Mouse (Mus musculus) E14TG2a.4 (cell line): ENCODE measurements around the gene Podnl1.

Source experiments
- H3K27me3 ChIP-seq: 2 replicates; pipeline ENCODE4 v1.6.1; 2014; ENCODE audit warnings: low read length, control low read depth; ENCODE audit not compliant: insufficient read depth
- H3K36me3 ChIP-seq: 2 replicates; pipeline ENCODE4 v1.6.1; 2014; ENCODE audit warnings: low read length, control low read depth; ENCODE audit not compliant: insufficient read depth
- H3K4me1 ChIP-seq: replicated peaks from 2 replicates; pipeline ENCODE4 v1.6.1; 2014; ENCODE audit warnings: low read depth, low read length, control low read depth
- H3K4me3 ChIP-seq: replicated peaks from 2 replicates; pipeline ENCODE4 v1.5.1; 2014; ENCODE audit warnings: mild to moderate bottlenecking, low read length
- H3K9me3 ChIP-seq: 2 replicates; pipeline ENCODE4 v1.6.1; 2014; ENCODE audit warnings: low read length, control low read depth
- CTCF ChIP-seq: conservative IDR thresholded peaks from 2 replicates; pipeline ENCODE4 v1.5.1; 2014; ENCODE audit warnings: low read length
- NANOG ChIP-seq: IDR thresholded peaks from 2 replicates; pipeline ENCODE4 v1.6.1; 2014; ENCODE audit warnings: borderline replicate concordance, low read length, mixed read lengths
- POU5F1 ChIP-seq: IDR thresholded peaks from 2 replicates; pipeline ENCODE4 v1.6.1; 2014; ENCODE audit warnings: low read length, borderline replicate concordance

Gene Podnl1

GRCm38 (mm10) chr8:84125656-84126055 is at the start of gene Podnl1:
Podnl1 (plus strand) TSS chr8:84125989.
- Histone ChIP-seq H3K27me3 (peaks cover 34% of the 10 kb centered on the region), H3K4me3 (no peak within 1 kb of the TSS), H3K36me3 (no peaks in the 10 kb centered on the region), H3K4me1 (peaks cover 41% of the 10 kb centered on the region), H3K9me3 (no peaks in the 10 kb centered on the region)
- TF ChIP-seq CTCF, result no peak
- TF ChIP-seq NANOG, result no peak
- TF ChIP-seq POU5F1, result no peak

- Histone ChIP-seq H3K4me1 (peaks cover 52% of the 10 kb centered on the region), H3K4me3 (no peak overlapping the region), H3K27me3 (no peaks in the 10 kb centered on the region), H3K9me3 (no peaks in the 10 kb centered on the region), H3K36me3 (peaks cover 65% of the 10 kb centered on the region)
- TF ChIP-seq CTCF (no peak), POU5F1 (no peak), NANOG (no peak)
Observed at GRCm38 (mm10) chr8:84076412-84076811, 49.4 kb upstream of the Podnl1 start.

GRCm38 (mm10) chr8:84076849-84077248 is 48.9 kb upstream of the Podnl1 start:
- Histone ChIP-seq H3K36me3 (peaks cover 67% of the 10 kb centered on the region), H3K4me3 (no peak overlapping the region), H3K4me1 (peaks cover 48% of the 10 kb centered on the region), H3K27me3 (no peaks in the 10 kb centered on the region), H3K9me3 (no peaks in the 10 kb centered on the region)
- no peak for TF ChIP-seq POU5F1
- TF ChIP-seq CTCF, result no peak
- no peak for TF ChIP-seq NANOG

GRCm38 (mm10) chr8:84079206-84079605 is 46.6 kb upstream of the Podnl1 start:
- H3K4me1 ChIP-seq, result peaks cover 35% of the 10 kb centered on the region
- TF ChIP-seq POU5F1 (no peak), CTCF (no peak), NANOG (no peak)
- peaks cover 87% of the 10 kb centered on the region for H3K36me3 ChIP-seq
- no peaks in the 10 kb centered on the region for H3K9me3 ChIP-seq
- H3K4me3 ChIP-seq, result no peak overlapping the region
- no peaks in the 10 kb centered on the region for H3K27me3 ChIP-seq

- Histone ChIP-seq H3K27me3 (no peaks in the 10 kb centered on the region), H3K36me3 (peaks cover 85% of the 10 kb centered on the region), H3K9me3 (no peaks in the 10 kb centered on the region), H3K4me1 (peaks cover 37% of the 10 kb centered on the region), H3K4me3 (peak overlapping the region; percentile 77)
- TF ChIP-seq POU5F1 (no peak), CTCF (no peak), NANOG (no peak)
Observed at GRCm38 (mm10) chr8:84083829-84084241, 42.0 kb upstream of the Podnl1 start.

GRCm38 (mm10) chr8:84084341-84085115 is 41.3 kb upstream of the Podnl1 start:
- H3K36me3 ChIP-seq, result peaks cover 85% of the 10 kb centered on the region
- peaks cover 37% of the 10 kb centered on the region for H3K4me1 ChIP-seq
- H3K27me3 ChIP-seq, result no peaks in the 10 kb centered on the region
- peak overlapping the region; percentile 77 for H3K4me3 ChIP-seq
- TF ChIP-seq CTCF, result no peak
- TF ChIP-seq POU5F1, result no peak
- no peak for TF ChIP-seq NANOG
- no peaks in the 10 kb centered on the region for H3K9me3 ChIP-seq

GRCm38 (mm10) chr8:84087156-84087555 is 38.6 kb upstream of the Podnl1 start:
- no peak for TF ChIP-seq CTCF
- TF ChIP-seq NANOG, result no peak
- TF ChIP-seq POU5F1, result no peak
- H3K36me3 ChIP-seq, result peaks cover 86% of the 10 kb centered on the region
- H3K4me3 ChIP-seq, result no peak overlapping the region

GRCm38 (mm10) chr8:84087821-84088220 is 38.0 kb upstream of the Podnl1 start:
- TF ChIP-seq CTCF (no peak), POU5F1 (no peak), NANOG (no peak)
- Histone ChIP-seq H3K9me3 (no peaks in the 10 kb centered on the region), H3K27me3 (no peaks in the 10 kb centered on the region), H3K36me3 (peaks cover 86% of the 10 kb centered on the region), H3K4me1 (peaks cover 44% of the 10 kb centered on the region), H3K4me3 (no peak overlapping the region)

More at GRCm38 (mm10) chr8:84087156-84087555, 38.6 kb upstream of the Podnl1 start:
- Histone ChIP-seq H3K27me3 (no peaks in the 10 kb centered on the region), H3K4me1 (peaks cover 38% of the 10 kb centered on the region), H3K9me3 (no peaks in the 10 kb centered on the region)

- no peak overlapping the region for H3K4me3 ChIP-seq
- TF ChIP-seq POU5F1, result no peak
- TF ChIP-seq NANOG, result no peak
- TF ChIP-seq CTCF, result no peak
- peaks cover 86% of the 10 kb centered on the region for H3K36me3 ChIP-seq
- H3K9me3 ChIP-seq, result no peaks in the 10 kb centered on the region
- no peaks in the 10 kb centered on the region for H3K27me3 ChIP-seq
- peaks cover 40% of the 10 kb centered on the region for H3K4me1 ChIP-seq
Observed at GRCm38 (mm10) chr8:84089277-84089676, 36.5 kb upstream of the Podnl1 start.
